Mouse (Mus musculus): ENCODE results near the gene Ifit1. TPM values are rescaled to one million over a fixed set of nuclear protein-coding genes. Genes with fewer than 3 reads are reported as not detected.
"Not testable (repeated sequence)": the region's sequence is repeated elsewhere in the genome, so short reads cannot be mapped to it uniquely, and the experiment has no call there.

The Ifit1 gene
- polyA plus RNA-seq, 1 experiment, result 0.01 TPM

DNA sequence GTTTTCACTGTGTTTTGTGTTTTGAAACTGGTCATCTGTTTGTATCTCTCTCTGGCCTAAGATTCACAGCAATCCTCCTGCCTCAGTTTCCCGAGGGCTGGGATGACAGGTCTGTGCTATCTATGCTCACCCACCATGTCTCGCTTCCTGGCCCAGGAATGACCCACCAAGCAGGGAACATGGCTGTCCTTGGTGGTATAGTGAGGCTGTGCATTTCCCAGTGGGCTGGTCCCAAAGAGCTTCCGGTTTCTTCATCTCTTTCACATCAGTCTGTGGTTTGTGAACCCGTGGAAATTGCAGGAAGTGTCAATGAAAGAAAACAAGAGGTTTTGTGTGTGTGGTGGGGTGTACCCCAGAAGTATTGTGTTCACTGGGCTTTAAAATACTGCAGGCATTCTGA, 16.0 kb upstream of the Ifit1 start:
- no peaks in the 10 kb centered on the region for H3K36me3 ChIP-seq (ENCODE audit: control insufficient read depth, insufficient read depth)
- H3K4me3 ChIP-seq (ENCODE audit: insufficient read depth, poor library complexity, severe bottlenecking), result no peak overlapping the region
- no peak for TF ChIP-seq USF1 (IDR thresholded peaks at IDR 0.05; ENCODE audit: low read depth)
- no peak for TF ChIP-seq FOSL1 (IDR thresholded peaks at IDR 0.05; ENCODE audit: insufficient read depth, low read length, poor library complexity, severe bottlenecking)
- no peak for TF ChIP-seq CEBPB (IDR thresholded peaks at IDR 0.05; ENCODE audit: low read depth)
- no peak for TF ChIP-seq MYOD1 (IDR thresholded peaks at IDR 0.05; ENCODE audit: control insufficient read depth, insufficient read length, low read depth)
- no peak for TF ChIP-seq CTCF (IDR thresholded peaks at IDR 0.05; ENCODE audit: control insufficient read depth, insufficient read depth, insufficient read length)
- TF ChIP-seq MYOG (IDR thresholded peaks at IDR 0.05; ENCODE audit: control insufficient read depth, extremely low read depth, insufficient read length), result no peak
- TF ChIP-seq MAX (IDR thresholded peaks at IDR 0.05), result no peak

DNA sequence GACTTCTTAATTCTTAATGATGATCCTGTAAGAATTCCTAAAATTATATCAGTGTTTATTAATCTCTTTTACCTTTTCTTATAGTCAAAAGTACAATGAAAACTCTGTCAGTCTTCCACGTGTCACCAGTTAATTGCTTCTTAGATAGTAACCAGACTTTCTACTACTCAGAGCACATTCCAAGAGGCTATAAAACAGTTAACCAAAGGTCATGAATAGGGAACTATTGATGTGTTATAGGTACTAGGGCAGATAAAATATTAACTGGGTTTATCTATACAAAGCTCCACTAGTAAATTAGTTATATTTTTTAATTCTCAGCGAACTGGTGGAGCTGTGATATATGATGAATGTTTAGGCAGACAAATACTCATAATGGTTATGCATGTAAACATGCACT, 13.2 kb upstream of the Ifit1 start:
- H3K79me2 ChIP-seq (ENCODE audit: control insufficient read depth, insufficient read depth), result no peaks in the 10 kb centered on the region
- no peak overlapping the region for H3ac ChIP-seq (ENCODE audit: control insufficient read depth, insufficient read length, low read depth)
- H3K36me3 ChIP-seq (ENCODE audit: control insufficient read depth, insufficient read depth), result no peaks in the 10 kb centered on the region
- TF ChIP-seq MYOD1 (IDR thresholded peaks at IDR 0.05; ENCODE audit: control insufficient read depth, insufficient read length, low read depth) (no peak), USF1 (IDR thresholded peaks at IDR 0.05; ENCODE audit: low read depth) (no peak), CTCF (IDR thresholded peaks at IDR 0.05; ENCODE audit: control insufficient read depth, insufficient read depth, insufficient read length) (no peak), CEBPB (IDR thresholded peaks at IDR 0.05; ENCODE audit: low read depth) (no peak), MYOG (IDR thresholded peaks at IDR 0.05; ENCODE audit: control insufficient read depth, extremely low read depth, insufficient read length) (no peak), MAX (IDR thresholded peaks at IDR 0.05) (no peak)
- H3K4me3 ChIP-seq (ENCODE audit: insufficient read depth, poor library complexity, severe bottlenecking), result no peak overlapping the region
- peaks cover 13% of the 10 kb centered on the region for H3K27me3 ChIP-seq (ENCODE audit: control insufficient read depth, insufficient read depth, insufficient read length)
- H3K79me3 ChIP-seq (ENCODE audit: low read depth), result no peaks in the 10 kb centered on the region

More for the DNA sequence above, 16.0 kb upstream of the Ifit1 start:
- H3K79me2 ChIP-seq (ENCODE audit: control insufficient read depth, insufficient read depth), result no peaks in the 10 kb centered on the region
- H3ac ChIP-seq (ENCODE audit: control insufficient read depth, insufficient read length, low read depth), result no peak overlapping the region
- no peaks in the 10 kb centered on the region for H3K79me3 ChIP-seq (ENCODE audit: low read depth)
- peaks cover 18% of the 10 kb centered on the region for H3K27me3 ChIP-seq (ENCODE audit: control insufficient read depth, insufficient read depth, insufficient read length)

DNA sequence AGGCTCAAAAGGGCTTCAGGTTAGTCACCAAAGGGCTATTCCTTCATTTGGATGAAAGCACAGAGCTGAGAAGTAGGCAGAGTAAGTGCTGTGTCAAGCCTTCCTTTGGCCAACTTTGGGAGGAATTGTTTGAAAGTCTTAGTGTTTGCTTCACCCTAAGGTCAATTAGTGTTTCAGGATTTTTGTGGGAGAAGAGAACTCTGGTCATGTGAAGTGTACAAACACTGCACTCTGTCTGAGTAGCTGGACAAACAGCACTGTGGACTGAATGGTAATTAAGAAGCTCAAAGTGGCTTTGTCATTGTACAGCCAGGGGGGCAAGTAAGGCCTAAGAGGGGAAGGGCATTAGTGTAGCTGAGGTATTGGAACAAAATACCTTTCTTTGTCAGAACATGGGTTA, 9.2 kb upstream of the Ifit1 start:
- TF ChIP-seq MAX (IDR thresholded peaks at IDR 0.05), result no peak
- TF ChIP-seq MYOG (IDR thresholded peaks at IDR 0.05; ENCODE audit: control insufficient read depth, extremely low read depth, insufficient read length), result no peak
- H3K4me3 ChIP-seq (ENCODE audit: insufficient read depth, poor library complexity, severe bottlenecking), result no peak overlapping the region
- no peak overlapping the region for H3ac ChIP-seq (ENCODE audit: control insufficient read depth, insufficient read length, low read depth)
- no peaks in the 10 kb centered on the region for H3K36me3 ChIP-seq (ENCODE audit: control insufficient read depth, insufficient read depth)
- H3K27me3 ChIP-seq (ENCODE audit: control insufficient read depth, insufficient read depth, insufficient read length), result peaks cover 4% of the 10 kb centered on the region
- H3K79me3 ChIP-seq (ENCODE audit: low read depth), result no peaks in the 10 kb centered on the region
- H3K79me2 ChIP-seq (ENCODE audit: control insufficient read depth, insufficient read depth), result no peaks in the 10 kb centered on the region

DNA sequence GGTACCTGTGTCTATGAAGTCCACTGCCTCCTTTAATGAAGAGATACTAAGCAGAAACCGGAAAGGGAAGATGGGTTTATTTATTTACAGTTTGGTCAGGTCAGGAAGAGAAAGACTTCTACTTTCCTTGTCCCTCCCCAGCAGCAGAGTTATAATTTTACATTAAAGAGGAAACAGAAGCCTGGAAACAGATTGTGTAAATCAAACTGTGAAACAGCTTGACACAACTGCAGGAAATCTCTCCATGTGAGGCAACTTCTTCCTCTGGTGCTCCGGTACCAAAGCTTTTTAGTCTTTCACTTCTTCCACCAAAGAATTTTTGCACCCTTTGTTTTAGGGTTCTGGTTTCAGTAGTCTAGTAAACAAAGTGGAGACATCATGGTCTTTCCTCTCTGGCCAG, 7.2 kb upstream of the Ifit1 start:
- H3ac ChIP-seq (ENCODE audit: control insufficient read depth, insufficient read length, low read depth), result no peak overlapping the region
- H3K27me3 ChIP-seq (ENCODE audit: control insufficient read depth, insufficient read depth, insufficient read length), result peaks cover 4% of the 10 kb centered on the region
- no peaks in the 10 kb centered on the region for H3K79me2 ChIP-seq (ENCODE audit: control insufficient read depth, insufficient read depth)
- TF ChIP-seq CEBPB (IDR thresholded peaks at IDR 0.05; ENCODE audit: low read depth) (no peak), MAX (IDR thresholded peaks at IDR 0.05) (no peak), MYOD1 (IDR thresholded peaks at IDR 0.05; ENCODE audit: control insufficient read depth, insufficient read length, low read depth) (no peak), CTCF (IDR thresholded peaks at IDR 0.05; ENCODE audit: control insufficient read depth, insufficient read depth, insufficient read length) (no peak), USF1 (IDR thresholded peaks at IDR 0.05; ENCODE audit: low read depth) (no peak), MYOG (IDR thresholded peaks at IDR 0.05; ENCODE audit: control insufficient read depth, extremely low read depth, insufficient read length) (no peak), FOSL1 (IDR thresholded peaks at IDR 0.05; ENCODE audit: insufficient read depth, low read length, poor library complexity, severe bottlenecking) (no peak)
- no peaks in the 10 kb centered on the region for H3K79me3 ChIP-seq (ENCODE audit: low read depth)
- no peaks in the 10 kb centered on the region for H3K36me3 ChIP-seq (ENCODE audit: control insufficient read depth, insufficient read depth)
- H3K4me3 ChIP-seq (ENCODE audit: insufficient read depth, poor library complexity, severe bottlenecking), result no peak overlapping the region

DNA sequence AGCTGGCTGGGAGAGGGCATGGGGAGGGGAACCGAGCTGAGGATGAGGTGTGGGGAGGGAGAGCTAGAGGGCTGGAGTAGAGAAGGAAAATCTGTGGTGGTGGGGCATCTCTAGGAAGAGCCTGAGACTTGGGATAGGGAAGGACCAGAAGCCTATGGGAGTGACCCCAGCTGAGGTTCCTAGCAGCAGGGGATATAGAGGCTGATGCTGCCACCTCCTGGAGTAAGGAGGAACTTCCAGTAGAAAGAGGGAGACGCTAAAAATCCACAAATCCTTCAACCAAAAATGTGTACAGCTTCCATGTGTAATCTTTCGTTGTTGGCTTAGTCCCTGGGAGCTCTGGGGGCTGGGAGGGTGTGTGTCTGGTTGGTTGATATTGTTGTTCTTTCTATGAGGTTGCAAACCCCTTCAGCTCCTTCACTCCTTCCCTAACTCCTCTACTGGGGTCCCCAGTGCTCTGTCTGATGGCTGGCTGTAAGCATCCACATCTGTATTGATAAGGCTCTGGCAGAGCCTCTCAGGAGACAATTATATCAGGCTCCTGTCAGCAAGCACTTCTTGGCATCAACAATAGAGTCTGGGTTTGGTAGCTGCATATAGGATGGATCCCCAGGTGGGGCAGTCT, 3.6 kb upstream of the Ifit1 start:
- no peaks in the 10 kb centered on the region for H3K79me3 ChIP-seq (ENCODE audit: low read depth)
- no peak for TF ChIP-seq USF1 (IDR thresholded peaks at IDR 0.05; ENCODE audit: low read depth)
- TF ChIP-seq CTCF (IDR thresholded peaks at IDR 0.05; ENCODE audit: control insufficient read depth, insufficient read depth, insufficient read length), result peak; percentile 5
- no peak for TF ChIP-seq FOSL1 (IDR thresholded peaks at IDR 0.05; ENCODE audit: insufficient read depth, low read length, poor library complexity, severe bottlenecking)
- no peak for TF ChIP-seq MAX (IDR thresholded peaks at IDR 0.05)
- no peak for TF ChIP-seq MYOG (IDR thresholded peaks at IDR 0.05; ENCODE audit: control insufficient read depth, extremely low read depth, insufficient read length)
- no peak for TF ChIP-seq CEBPB (IDR thresholded peaks at IDR 0.05; ENCODE audit: low read depth)
- TF ChIP-seq MYOD1 (IDR thresholded peaks at IDR 0.05; ENCODE audit: control insufficient read depth, insufficient read length, low read depth), result no peak

DNA sequence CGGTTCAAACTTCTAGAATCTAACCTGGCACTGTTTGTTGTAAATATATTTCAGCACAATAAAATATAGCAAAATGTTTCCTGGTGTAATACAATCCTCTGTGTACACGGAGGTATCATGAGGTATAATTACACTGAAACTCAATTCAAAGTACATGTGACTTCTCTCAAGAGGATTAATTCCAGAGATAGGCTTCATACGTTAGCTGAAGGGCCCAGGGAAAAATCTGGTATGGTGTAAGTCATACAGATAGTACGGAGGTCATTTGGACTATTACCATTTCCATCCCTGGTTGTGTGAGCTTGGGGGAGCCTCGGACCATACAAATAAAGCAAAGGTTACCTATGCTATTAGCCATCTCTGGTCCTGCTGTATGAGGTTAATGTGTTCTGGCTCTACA, 1.9 kb downstream of the Ifit1 start:
- Histone ChIP-seq H3K4me3 (ENCODE audit: insufficient read depth, poor library complexity, severe bottlenecking) (no peak overlapping the region), H3K27me3 (ENCODE audit: control insufficient read depth, insufficient read depth, insufficient read length) (peaks cover 3% of the 10 kb centered on the region), H3K36me3 (ENCODE audit: control insufficient read depth, insufficient read depth) (no peaks in the 10 kb centered on the region), H3K79me2 (ENCODE audit: control insufficient read depth, insufficient read depth) (no peaks in the 10 kb centered on the region), H3K79me3 (ENCODE audit: low read depth) (no peaks in the 10 kb centered on the region), H3ac (ENCODE audit: control insufficient read depth, insufficient read length, low read depth) (no peak overlapping the region)
- TF ChIP-seq CEBPB (IDR thresholded peaks at IDR 0.05; ENCODE audit: low read depth), result no peak
- no peak for TF ChIP-seq CTCF (IDR thresholded peaks at IDR 0.05; ENCODE audit: control insufficient read depth, insufficient read depth, insufficient read length)
- no peak for TF ChIP-seq MYOD1 (IDR thresholded peaks at IDR 0.05; ENCODE audit: control insufficient read depth, insufficient read length, low read depth)
- no peak for TF ChIP-seq MYOG (IDR thresholded peaks at IDR 0.05; ENCODE audit: control insufficient read depth, extremely low read depth, insufficient read length)
- TF ChIP-seq MAX (IDR thresholded peaks at IDR 0.05), result no peak
- no peak for TF ChIP-seq USF1 (IDR thresholded peaks at IDR 0.05; ENCODE audit: low read depth)
- TF ChIP-seq FOSL1 (IDR thresholded peaks at IDR 0.05; ENCODE audit: insufficient read depth, low read length, poor library complexity, severe bottlenecking), result no peak

More for the DNA sequence above, 3.6 kb upstream of the Ifit1 start:
- Histone ChIP-seq H3ac (ENCODE audit: control insufficient read depth, insufficient read length, low read depth) (no peak overlapping the region), H3K79me2 (ENCODE audit: control insufficient read depth, insufficient read depth) (no peaks in the 10 kb centered on the region), H3K4me3 (ENCODE audit: insufficient read depth, poor library complexity, severe bottlenecking) (no peak overlapping the region), H3K27me3 (ENCODE audit: control insufficient read depth, insufficient read depth, insufficient read length) (peaks cover 5% of the 10 kb centered on the region), H3K36me3 (ENCODE audit: control insufficient read depth, insufficient read depth) (no peaks in the 10 kb centered on the region)

DNA sequence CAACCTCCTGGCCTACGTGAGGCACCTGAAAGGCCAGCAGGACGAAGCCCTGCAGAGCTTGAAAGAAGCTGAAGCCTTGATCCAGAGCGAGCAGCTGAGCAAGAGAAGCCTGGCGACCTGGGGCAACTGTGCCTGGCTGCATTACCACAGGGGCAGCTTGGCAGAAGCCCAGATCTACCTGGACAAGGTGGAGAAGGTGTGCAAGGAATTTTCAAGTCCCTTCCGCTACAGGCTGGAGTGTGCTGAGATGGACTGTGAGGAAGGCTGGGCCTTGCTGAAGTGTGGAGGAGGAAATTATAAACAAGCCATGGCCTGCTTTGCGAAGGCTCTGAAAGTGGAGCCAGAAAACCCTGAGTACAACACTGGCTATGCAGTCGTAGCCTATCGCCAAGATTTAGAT, 7.0 kb downstream of the Ifit1 start:
- not testable (repeated sequence) for H3K79me2 ChIP-seq (ENCODE audit: control insufficient read depth, insufficient read depth); H3K4me3 ChIP-seq (ENCODE audit: insufficient read depth, poor library complexity, severe bottlenecking); H3ac ChIP-seq (ENCODE audit: control insufficient read depth, insufficient read length, low read depth); H3K36me3 ChIP-seq (ENCODE audit: control insufficient read depth, insufficient read depth); H3K27me3 ChIP-seq (ENCODE audit: control insufficient read depth, insufficient read depth, insufficient read length); H3K79me3 ChIP-seq (ENCODE audit: low read depth)
